In genomic region chr9:94628948-94629347, GRCm38 (mm10) we compare ENCODE assay signal across 28 mouse cellular contexts. TPM values are rescaled to one million over a fixed set of nuclear protein-coding genes. Genes with fewer than 3 reads are reported as not detected.
DNase-seq lines count a peak whose midpoint lies in the region; ATAC-seq lines count a peak whose summit lies in the region.
"Had no signal": no experiment of that assay in that cellular context is flagged by ENCODE, and none has a peak within 500 bp of the region (broad histone marks: within the 10 kb centered on the region; RNA-seq: fewer than 3 reads in every experiment).

No protein-coding gene starts in this region.

- no peaks in the 10 kb centered on the region for H3K36me3 ChIP-seq in limb, embryonic 15.5 days
- H3K36me3 ChIP-seq in limb, embryonic 10.5 days = no peaks in the 10 kb centered on the region
- H3K36me3 ChIP-seq: embryonic facial prominence, embryonic 13.5 days; embryonic facial prominence, embryonic 15.5 days; forebrain, embryonic 10.5 days; forebrain, embryonic 12.5 days; G1E had no signal

- peak; percentile 94 for ATAC-seq in frontal cortex, adult (ENCODE audit: low TSS enrichment)
- no peak for ATAC-seq in limb, embryonic 15.5 days (ENCODE audit: insufficient number of reproducible peaks, low FRiP score, low TSS enrichment, low read depth)
- ATAC-seq: activated CD4-positive, CD25-positive, alpha-beta regulatory T cell, adult 4 months; CD4-positive, CD25-positive, alpha-beta regulatory T cell, adult 4 months; forebrain, embryonic 14.5 days; forebrain, embryonic 16.5 days; Patski had no signal

- no peak overlapping the region for H3K4me3 ChIP-seq in limb, embryonic 15.5 days
- H3K4me3 ChIP-seq in limb, embryonic 10.5 days = no peak overlapping the region
- H3K4me3 ChIP-seq: embryonic facial prominence, embryonic 13.5 days; embryonic facial prominence, embryonic 15.5 days; erythroblast, embryonic 14.5 days; forebrain, embryonic 10.5 days; forebrain, embryonic 12.5 days had no signal

- DNase-seq in frontal cortex, postnatal 36 days (ENCODE audit: low spot score in 2 of 2) = no peak
- no peak for DNase-seq in limb, embryonic 10.5 days (ENCODE audit: low spot score)
- DNase-seq in brain, adult 2 months (ENCODE audit: low read depth, low spot score) = peak; percentile 53
- DNase-seq: adrenal gland, adult 8-10 months; adrenal gland, postnatal 14 days; adrenal gland, postnatal 36 days; B cell, adult 2 months; cerebellum, adult 11 months; cerebellum, adult 18-20 months; cerebellum, adult 8-10 months; cerebellum, adult 9-11 months; cerebellum, postnatal 14 days; cerebellum, postnatal 36 days; embryo, embryonic 11 days had no signal

- 48% methylated on average over 3 of the region's 3 CpGs for WGBS in limb, embryonic 15.5 days
- WGBS in limb, embryonic 10.5 days = 90% methylated on average over 3 of the region's 3 CpGs

- peak overlapping the region; percentile 13; the same call in 1 of the 2 replicates for H3K27ac ChIP-seq in limb, embryonic 15.5 days
- H3K27ac ChIP-seq in limb, embryonic 10.5 days = no peak overlapping the region
- H3K27ac ChIP-seq: embryonic facial prominence, embryonic 13.5 days; embryonic facial prominence, embryonic 15.5 days; forebrain, embryonic 10.5 days; forebrain, embryonic 12.5 days had no signal

- H3K4me2 ChIP-seq in limb, embryonic 15.5 days = no peak overlapping the region
- H3K4me2 ChIP-seq: embryonic facial prominence, embryonic 13.5 days; embryonic facial prominence, embryonic 15.5 days; forebrain, embryonic 12.5 days had no signal

- no peaks in the 10 kb centered on the region for H3K4me1 ChIP-seq in limb, embryonic 15.5 days
- H3K4me1 ChIP-seq in limb, embryonic 10.5 days = no peaks in the 10 kb centered on the region
- H3K4me1 ChIP-seq: embryonic facial prominence, embryonic 13.5 days; embryonic facial prominence, embryonic 15.5 days; forebrain, embryonic 10.5 days; forebrain, embryonic 12.5 days had no signal

- no peaks in the 10 kb centered on the region for H3K9me3 ChIP-seq in limb, embryonic 15.5 days
- no peaks in the 10 kb centered on the region for H3K9me3 ChIP-seq in limb, embryonic 10.5 days (replicated peaks)
- H3K9me3 ChIP-seq: embryonic facial prominence, embryonic 13.5 days; embryonic facial prominence, embryonic 15.5 days; forebrain, embryonic 10.5 days; forebrain, embryonic 12.5 days had no signal

- no peak overlapping the region for H3K9ac ChIP-seq in limb, embryonic 15.5 days
- H3K9ac ChIP-seq: embryonic facial prominence, embryonic 13.5 days; embryonic facial prominence, embryonic 15.5 days; forebrain, embryonic 12.5 days had no signal

- no peaks in the 10 kb centered on the region for H3K27me3 ChIP-seq in limb, embryonic 15.5 days
- H3K27me3 ChIP-seq in limb, embryonic 10.5 days (ENCODE audit: low read depth, poor library complexity, severe bottlenecking) = no peaks in the 10 kb centered on the region
- H3K27me3 ChIP-seq: CH12.LX; embryonic facial prominence, embryonic 13.5 days; embryonic facial prominence, embryonic 15.5 days; forebrain, embryonic 12.5 days; Patski had no signal

RNA-seq across cellular contexts. Expression of gene Slc9a9, which starts 40.8 kb away (rescaled TPM):
- polyA plus RNA-seq in limb, embryonic 15.5 days (2015; fragmentation: Nextera tagmentation; extraction: Ambion mirVana) = 6.1 and 7.9 TPM in 2 replicates
- 0.69 and 1.5 TPM in 2 replicates for polyA plus RNA-seq in limb, embryonic 10.5 days (2016; fragmentation: Nextera tagmentation; extraction: Ambion mirVana)
- polyA plus RNA-seq: G1E had no signal
